Mouse (Mus musculus): ENCODE measurements around the gene Gm13278. TPM values are rescaled to one million over a fixed set of nuclear protein-coding genes. Genes with fewer than 3 reads are reported as not detected.
A peak's percentile ranks its signal among the peaks of the same experiment; 100 is the strongest.
"Not testable (repeated sequence)": the region's sequence is repeated elsewhere in the genome, so short reads cannot be mapped to it uniquely, and the experiment has no call there.

Gm13278 gene
- polyA plus RNA-seq, 1 experiment: not detected

DNA sequence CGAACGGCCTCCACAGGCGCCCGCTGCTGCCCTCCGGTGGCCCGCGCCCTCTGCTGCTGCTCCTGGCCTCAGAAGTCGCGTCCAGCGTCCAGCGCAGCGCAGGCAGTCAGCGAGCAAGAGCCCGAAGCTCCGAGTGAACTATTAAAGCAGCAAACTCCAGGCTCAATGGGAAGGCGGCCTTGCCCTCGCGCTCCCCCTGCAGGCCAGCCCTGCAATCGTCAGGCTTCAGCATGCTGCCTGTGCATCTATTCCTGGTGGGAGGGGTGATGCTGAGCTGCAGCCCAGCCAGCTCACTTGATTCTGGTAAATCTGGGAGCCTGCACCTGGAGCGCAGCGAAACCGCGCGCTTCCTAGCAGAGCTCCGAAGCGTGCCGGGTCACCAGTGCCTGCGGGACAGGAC is 2.9 kb upstream of the Gm13278 start, which contains the start of gene Gm13277:
Gm13277 (plus strand) TSS at position 231 of the 400 bp plus-strand sequence.
- H3K4me3 ChIP-seq (ENCODE audit: extremely low read depth, insufficient read depth, insufficient read length); H3K27me3 ChIP-seq (ENCODE audit: control insufficient read depth, insufficient read depth, low read length); H3K4me1 ChIP-seq (ENCODE audit: control insufficient read depth, insufficient read depth, insufficient read length); H3K27ac ChIP-seq (ENCODE audit: insufficient read depth, low read length); H3K36me3 ChIP-seq (ENCODE audit: control insufficient read depth, insufficient read depth, low read length): not testable (repeated sequence)
- TF ChIP-seq CTCF (IDR thresholded peaks at IDR 0.05; ENCODE audit: extremely low read depth, insufficient read depth, insufficient read length, insufficient replicate concordance): peak; percentile 28; the same call in 1 of the 2 replicates
- peak in 1 of 2 experiments; percentile 63 for DNase-seq (ENCODE audit: low read depth in 1 of 2, low spot score in 2 of 2)
- 0% methylated on average over 1 of the region's 28 CpGs for WGBS

DNA sequence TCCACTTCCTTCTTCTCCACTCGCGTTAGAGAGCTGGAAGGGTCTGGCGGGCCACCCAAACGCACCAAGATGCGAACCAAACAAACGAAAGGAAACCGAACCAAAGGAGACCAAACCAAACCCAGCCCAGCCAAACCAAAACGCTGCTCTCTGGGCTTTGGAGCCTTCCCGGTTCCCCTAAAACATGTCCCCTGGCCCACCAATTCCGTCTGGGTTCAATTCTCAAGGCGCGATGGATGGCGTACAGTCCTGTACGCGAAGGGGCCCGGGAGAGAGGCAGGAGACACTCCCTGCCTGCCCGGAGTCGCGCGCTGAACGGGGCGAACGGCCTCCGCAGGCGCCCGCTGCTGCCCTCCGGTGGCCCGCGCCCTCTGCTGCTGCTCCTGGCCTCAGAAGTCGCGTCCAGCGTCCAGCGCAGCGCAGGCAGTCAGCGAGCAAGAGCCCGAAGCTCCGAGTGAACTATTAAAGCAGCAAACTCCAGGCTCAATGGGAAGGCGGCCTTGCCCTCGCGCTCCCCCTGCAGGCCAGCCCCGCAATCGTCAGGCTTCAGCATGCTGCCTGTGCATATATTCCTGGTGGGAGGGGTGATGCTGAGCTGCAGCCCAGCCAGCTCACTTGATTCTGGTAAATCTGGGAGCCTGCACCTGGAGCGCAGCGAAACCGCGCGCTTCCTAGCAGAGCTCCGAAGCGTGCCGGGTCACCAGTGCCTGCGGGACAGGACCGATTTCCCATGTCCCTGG is 2.8 kb downstream of the Gm13278 start, which contains the start of gene Gm13275:
Gm13275 (plus strand) TSS at position 552 of the 740 bp plus-strand sequence.
- H3K27ac ChIP-seq (ENCODE audit: insufficient read depth, low read length); H3K27me3 ChIP-seq (ENCODE audit: control insufficient read depth, insufficient read depth, low read length); H3K4me3 ChIP-seq (ENCODE audit: extremely low read depth, insufficient read depth, insufficient read length); H3K36me3 ChIP-seq (ENCODE audit: control insufficient read depth, insufficient read depth, low read length); H3K4me1 ChIP-seq (ENCODE audit: control insufficient read depth, insufficient read depth, insufficient read length): not testable (repeated sequence)
- DNase-seq (ENCODE audit: low read depth in 1 of 2, low spot score in 2 of 2): peak in 1 of 2 experiments; percentile 56
- WGBS: 3% methylated on average over 17 of the region's 52 CpGs

DNA sequence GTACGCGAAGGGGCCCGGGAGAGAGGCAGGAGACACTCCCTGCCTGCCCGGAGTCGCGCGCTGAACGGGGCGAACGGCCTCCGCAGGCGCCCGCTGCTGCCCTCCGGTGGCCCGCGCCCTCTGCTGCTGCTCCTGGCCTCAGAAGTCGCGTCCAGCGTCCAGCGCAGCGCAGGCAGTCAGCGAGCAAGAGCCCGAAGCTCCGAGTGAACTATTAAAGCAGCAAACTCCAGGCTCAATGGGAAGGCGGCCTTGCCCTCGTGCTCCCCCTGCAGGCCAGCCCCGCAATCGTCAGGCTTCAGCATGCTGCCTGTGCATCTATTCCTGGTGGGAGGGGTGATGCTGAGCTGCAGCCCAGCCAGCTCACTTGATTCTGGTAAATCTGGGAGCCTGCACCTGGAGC is 5.7 kb downstream of the Gm13278 start, which contains the start of gene Gm13279:
Gm13279 (plus strand) TSS at position 301 of the 400 bp plus-strand sequence.
- H3K27ac ChIP-seq (ENCODE audit: insufficient read depth, low read length); DNase-seq (ENCODE audit: low read depth in 1 of 2, low spot score in 2 of 2); H3K4me1 ChIP-seq (ENCODE audit: control insufficient read depth, insufficient read depth, insufficient read length); H3K36me3 ChIP-seq (ENCODE audit: control insufficient read depth, insufficient read depth, low read length); H3K27me3 ChIP-seq (ENCODE audit: control insufficient read depth, insufficient read depth, low read length); H3K4me3 ChIP-seq (ENCODE audit: extremely low read depth, insufficient read depth, insufficient read length): not testable (repeated sequence)
- no CpG with 5 or more reads among the region's 28 CpGs for WGBS

DNA sequence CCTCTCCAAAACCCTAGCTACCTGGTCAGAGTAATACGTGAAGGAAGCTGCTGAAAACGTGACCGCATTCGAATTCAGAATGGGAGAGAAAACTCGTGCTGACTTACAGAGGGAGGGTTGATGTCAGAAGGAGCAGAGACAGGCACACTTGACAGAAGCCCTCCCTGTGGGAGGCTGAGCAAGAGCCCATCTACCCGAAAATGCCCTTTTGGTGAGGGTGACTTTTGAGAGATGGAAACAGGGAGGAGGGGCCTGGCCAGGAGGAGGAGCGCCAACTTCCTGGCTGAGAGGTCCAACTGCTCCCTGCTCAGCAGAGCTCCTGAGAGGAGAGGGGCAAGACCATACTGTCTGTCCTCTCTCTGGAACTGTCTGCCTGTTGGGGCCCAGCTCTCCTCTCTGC is 8.0 kb downstream of the Gm13278 start, which contains the start of gene Gm13285:
Gm13285 (plus strand) TSS at position 301 of the 400 bp plus-strand sequence.
- H3K4me3 ChIP-seq (ENCODE audit: extremely low read depth, insufficient read depth, insufficient read length); H3K4me1 ChIP-seq (ENCODE audit: control insufficient read depth, insufficient read depth, insufficient read length); H3K36me3 ChIP-seq (ENCODE audit: control insufficient read depth, insufficient read depth, low read length); H3K27me3 ChIP-seq (ENCODE audit: control insufficient read depth, insufficient read depth, low read length); H3K27ac ChIP-seq (ENCODE audit: insufficient read depth, low read length); DNase-seq (ENCODE audit: low read depth in 1 of 2, low spot score in 2 of 2): not testable (repeated sequence)
- 5% methylated on average over 6 of the region's 7 CpGs for WGBS

GRCm38 (mm10) chr4:88802954-88803353 is 11.6 kb downstream of the Gm13278 start, which contains the start of gene Gm13287:
TSS of gene Gm13287 (plus strand) at chr4:88803254.
- not testable (repeated sequence) for H3K27me3 ChIP-seq (ENCODE audit: control insufficient read depth, insufficient read depth, low read length); H3K4me3 ChIP-seq (ENCODE audit: extremely low read depth, insufficient read depth, insufficient read length); H3K36me3 ChIP-seq (ENCODE audit: control insufficient read depth, insufficient read depth, low read length); DNase-seq (ENCODE audit: low read depth in 1 of 2, low spot score in 2 of 2); H3K27ac ChIP-seq (ENCODE audit: insufficient read depth, low read length); H3K4me1 ChIP-seq (ENCODE audit: control insufficient read depth, insufficient read depth, insufficient read length)
- WGBS: no CpG with 5 or more reads among the region's 29 CpGs

GRCm38 (mm10) chr4:88805231-88805630 is 13.9 kb downstream of the Gm13278 start, which contains the start of gene Gm13288:
TSS of gene Gm13288 (plus strand) at chr4:88805531.
- no CpG with 5 or more reads among the region's 8 CpGs for WGBS
- not testable (repeated sequence) for DNase-seq (ENCODE audit: low read depth in 1 of 2, low spot score in 2 of 2); H3K27me3 ChIP-seq (ENCODE audit: control insufficient read depth, insufficient read depth, low read length); H3K4me1 ChIP-seq (ENCODE audit: control insufficient read depth, insufficient read depth, insufficient read length); H3K36me3 ChIP-seq (ENCODE audit: control insufficient read depth, insufficient read depth, low read length); H3K27ac ChIP-seq (ENCODE audit: insufficient read depth, low read length)
- 0 out of 2 replicates have a peak within 1 kb of the TSS, but pooled peaks have one; percentile 27 for H3K4me3 ChIP-seq (ENCODE audit: extremely low read depth, insufficient read depth, insufficient read length)

GRCm38 (mm10) chr4:88805761-88806160 is 14.4 kb downstream of the Gm13278 start:
- 0 out of 2 replicates have a peak overlapping the region, but pooled peaks have one; percentile 27 for H3K4me3 ChIP-seq (ENCODE audit: extremely low read depth, insufficient read depth, insufficient read length)
- not testable (repeated sequence) for DNase-seq (ENCODE audit: low read depth in 1 of 2, low spot score in 2 of 2); H3K36me3 ChIP-seq (ENCODE audit: control insufficient read depth, insufficient read depth, low read length); H3K4me1 ChIP-seq (ENCODE audit: control insufficient read depth, insufficient read depth, insufficient read length); H3K27ac ChIP-seq (ENCODE audit: insufficient read depth, low read length); H3K27me3 ChIP-seq (ENCODE audit: control insufficient read depth, insufficient read depth, low read length)
- 0% methylated on average over 3 of the region's 34 CpGs for WGBS

All from spleen, adult 2 months (tissue).